Mouse (Mus musculus): ENCODE measurements around the gene Clip1. TPM values are rescaled to one million over a fixed set of nuclear protein-coding genes. Genes with fewer than 3 reads are reported as not detected.

Gene Clip1
- polyA plus RNA-seq, 2 experiments = 33.4 to 37.1 TPM

DNA sequence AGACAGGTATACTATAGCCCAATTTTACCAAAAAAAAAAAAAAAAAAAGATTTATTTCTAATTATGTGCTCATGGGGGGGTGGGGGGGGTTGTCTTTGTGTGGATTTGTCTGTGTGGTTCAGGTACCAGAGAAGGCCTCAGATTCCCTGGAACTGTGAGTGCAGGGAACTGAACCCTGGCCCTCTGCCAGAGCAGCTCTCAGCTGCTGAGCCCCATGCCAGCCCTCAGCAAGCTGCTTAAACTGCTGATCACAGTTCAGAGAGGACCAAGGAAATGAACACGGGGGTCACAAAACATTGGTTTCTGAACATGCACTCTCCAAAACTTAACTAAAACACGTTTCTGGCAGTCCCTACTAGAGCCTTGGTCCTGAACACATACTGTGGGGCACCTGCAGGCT is 128.0 kb downstream of the Clip1 start:
- H3K27me3 ChIP-seq (ENCODE audit: control insufficient read depth, insufficient read depth, low read length) = no peaks in the 10 kb centered on the region
- H3K4me2 ChIP-seq (replicated peaks; ENCODE audit: low read depth, low read length, severe bottlenecking) = no peak overlapping the region
- no peak for TF ChIP-seq POLR2A (IDR thresholded peaks at IDR 0.05; ENCODE audit: borderline replicate concordance, extremely low read depth, insufficient read depth, insufficient read length)
- no peak overlapping the region for H3K9ac ChIP-seq (ENCODE audit: low read depth, low read length, severe bottlenecking)
- DNase-seq (ENCODE audit: low spot score) (no peak), ATAC-seq (ENCODE audit: low FRiP score, low read depth) (no peak)
- peaks cover 47% of the 10 kb centered on the region for H3K36me3 ChIP-seq (ENCODE audit: control insufficient read depth, insufficient read depth, low read length)
- H3K9me3 ChIP-seq (ENCODE audit: control insufficient read depth, low read length) = no peaks in the 10 kb centered on the region
- WGBS = 82% methylated on average over 2 of the region's 2 CpGs
- H3K4me1 ChIP-seq (ENCODE audit: control insufficient read depth, insufficient read depth, low read length) = no peaks in the 10 kb centered on the region
- no peak overlapping the region for H3K4me3 ChIP-seq (replicated peaks; ENCODE audit: low read length)
- no peak overlapping the region for H3K27ac ChIP-seq (replicated peaks; ENCODE audit: low read depth, low read length)

DNA sequence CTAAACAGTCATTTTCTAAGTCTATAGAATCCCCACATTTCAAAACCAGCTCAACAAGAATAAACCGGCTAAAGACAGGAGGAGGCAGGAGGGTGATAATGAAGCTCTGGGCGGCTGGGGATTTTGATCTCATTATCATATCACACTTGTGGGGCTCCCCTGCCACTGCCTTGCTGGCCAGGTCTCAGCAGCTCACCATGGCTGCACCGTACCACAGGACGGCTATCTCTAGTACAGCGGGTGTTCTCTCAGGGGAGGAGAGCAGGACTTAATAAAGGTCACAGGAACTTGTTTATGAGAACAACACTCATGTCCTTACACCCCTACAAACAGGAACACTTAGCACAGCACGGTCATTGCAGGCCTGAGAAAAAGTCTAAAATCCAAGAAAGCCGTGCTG is 128.7 kb downstream of the Clip1 start:
- TF ChIP-seq POLR2A (IDR thresholded peaks at IDR 0.05; ENCODE audit: borderline replicate concordance, extremely low read depth, insufficient read depth, insufficient read length) = no peak
- Histone ChIP-seq H3K27me3 (ENCODE audit: control insufficient read depth, insufficient read depth, low read length) (no peaks in the 10 kb centered on the region), H3K4me3 (replicated peaks; ENCODE audit: low read length) (no peak overlapping the region), H3K4me2 (replicated peaks; ENCODE audit: low read depth, low read length, severe bottlenecking) (no peak overlapping the region), H3K4me1 (ENCODE audit: control insufficient read depth, insufficient read depth, low read length) (no peaks in the 10 kb centered on the region), H3K27ac (replicated peaks; ENCODE audit: low read depth, low read length) (no peak overlapping the region), H3K9me3 (ENCODE audit: control insufficient read depth, low read length) (no peaks in the 10 kb centered on the region), H3K9ac (ENCODE audit: low read depth, low read length, severe bottlenecking) (no peak overlapping the region), H3K36me3 (ENCODE audit: control insufficient read depth, insufficient read depth, low read length) (peaks cover 42% of the 10 kb centered on the region)
- no peak for DNase-seq (ENCODE audit: low spot score)
- ATAC-seq (ENCODE audit: low FRiP score, low read depth) = no peak
- WGBS = 91% methylated on average over 7 of the region's 7 CpGs

DNA sequence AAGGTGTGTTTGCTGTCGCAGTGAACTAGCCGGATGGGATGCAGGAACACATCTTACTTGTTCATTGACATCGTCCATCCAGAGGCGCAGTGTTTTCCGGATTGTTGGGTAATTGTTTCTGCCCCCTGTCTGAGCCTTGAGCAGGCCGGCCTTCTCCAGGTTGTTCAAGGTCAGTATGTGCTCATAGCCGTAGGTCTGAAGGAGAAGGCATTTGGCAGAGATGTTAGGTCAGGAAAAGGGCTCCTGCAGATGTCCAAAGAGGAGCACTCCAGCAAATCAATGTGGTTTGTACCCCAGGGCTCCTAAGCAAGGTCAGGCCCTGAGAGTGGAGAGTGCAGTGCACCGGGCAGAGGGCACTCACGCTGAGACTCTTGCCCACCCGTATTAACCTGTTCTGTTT is 150.6 kb downstream of the Clip1 start:
- WGBS = 96% methylated on average over 10 of the region's 10 CpGs
- Histone ChIP-seq H3K9me3 (ENCODE audit: control insufficient read depth, low read length) (no peaks in the 10 kb centered on the region), H3K27me3 (ENCODE audit: control insufficient read depth, insufficient read depth, low read length) (no peaks in the 10 kb centered on the region), H3K4me1 (ENCODE audit: control insufficient read depth, insufficient read depth, low read length) (no peaks in the 10 kb centered on the region), H3K4me3 (replicated peaks; ENCODE audit: low read length) (no peak overlapping the region), H3K4me2 (replicated peaks; ENCODE audit: low read depth, low read length, severe bottlenecking) (no peak overlapping the region), H3K27ac (replicated peaks; ENCODE audit: low read depth, low read length) (no peak overlapping the region), H3K9ac (ENCODE audit: low read depth, low read length, severe bottlenecking) (no peak overlapping the region), H3K36me3 (ENCODE audit: control insufficient read depth, insufficient read depth, low read length) (peaks cover 75% of the 10 kb centered on the region)
- no peak for ATAC-seq (ENCODE audit: low FRiP score, low read depth)
- TF ChIP-seq POLR2A (IDR thresholded peaks at IDR 0.05; ENCODE audit: borderline replicate concordance, extremely low read depth, insufficient read depth, insufficient read length) = no peak
- no peak for DNase-seq (ENCODE audit: low spot score)

DNA sequence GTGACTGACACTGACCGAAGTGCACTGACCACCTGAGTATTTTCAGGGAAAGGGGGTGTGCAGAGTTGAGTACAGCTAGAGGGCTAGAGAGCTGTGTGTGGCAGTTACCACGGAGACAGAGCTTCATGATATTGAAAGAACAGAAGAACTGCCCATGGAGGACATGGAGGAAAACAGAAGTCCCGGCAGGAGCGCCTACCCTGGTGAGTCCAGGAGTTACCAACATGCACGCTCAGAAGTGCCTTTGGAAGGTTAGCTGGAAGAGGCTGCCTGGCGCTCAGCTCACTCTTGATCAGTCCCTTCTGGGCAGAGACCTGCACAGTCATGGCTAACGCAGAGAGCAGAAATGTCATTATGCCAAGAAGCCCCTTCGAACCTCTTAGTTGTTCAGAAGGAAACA is 154.4 kb downstream of the Clip1 start:
- H3K36me3 ChIP-seq (ENCODE audit: control insufficient read depth, insufficient read depth, low read length) = peaks cover 71% of the 10 kb centered on the region
- TF ChIP-seq POLR2A (IDR thresholded peaks at IDR 0.05; ENCODE audit: borderline replicate concordance, extremely low read depth, insufficient read depth, insufficient read length) = no peak
- 89% methylated on average over 8 of the region's 8 CpGs for WGBS
- no peak for DNase-seq (ENCODE audit: low spot score)
- no peak for ATAC-seq (ENCODE audit: low FRiP score, low read depth)
- H3K4me1 ChIP-seq (ENCODE audit: control insufficient read depth, insufficient read depth, low read length) = no peaks in the 10 kb centered on the region
- no peak overlapping the region for H3K9ac ChIP-seq (ENCODE audit: low read depth, low read length, severe bottlenecking)
- no peaks in the 10 kb centered on the region for H3K9me3 ChIP-seq (ENCODE audit: control insufficient read depth, low read length)
- no peaks in the 10 kb centered on the region for H3K27me3 ChIP-seq (ENCODE audit: control insufficient read depth, insufficient read depth, low read length)
- H3K4me3 ChIP-seq (replicated peaks; ENCODE audit: low read length) = no peak overlapping the region
- H3K4me2 ChIP-seq (replicated peaks; ENCODE audit: low read depth, low read length, severe bottlenecking) = no peak overlapping the region
- no peak overlapping the region for H3K27ac ChIP-seq (replicated peaks; ENCODE audit: low read depth, low read length)

DNA sequence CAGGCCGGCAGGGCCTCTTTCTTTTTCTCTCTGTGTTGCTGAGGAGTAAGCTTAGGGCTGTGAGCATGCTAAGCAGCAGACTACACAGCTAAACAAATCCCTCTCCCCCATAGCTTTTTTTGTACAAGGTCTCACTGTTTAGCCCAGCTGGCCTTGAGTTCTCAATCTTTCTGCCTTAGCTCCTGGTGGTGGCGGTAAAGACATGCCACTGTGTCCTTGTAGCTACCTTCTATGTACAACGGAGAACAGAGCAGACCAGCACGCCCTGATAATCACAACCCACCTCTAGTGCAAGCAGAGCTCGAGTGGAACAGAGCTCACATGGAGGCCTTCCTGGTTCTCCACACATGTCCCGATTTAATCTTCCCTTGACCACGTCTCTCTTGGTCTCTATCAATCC is 155.8 kb downstream of the Clip1 start:
- no peak overlapping the region for H3K4me2 ChIP-seq (replicated peaks; ENCODE audit: low read depth, low read length, severe bottlenecking)
- no peaks in the 10 kb centered on the region for H3K27me3 ChIP-seq (ENCODE audit: control insufficient read depth, insufficient read depth, low read length)
- DNase-seq (ENCODE audit: low spot score) = no peak
- TF ChIP-seq POLR2A (IDR thresholded peaks at IDR 0.05; ENCODE audit: borderline replicate concordance, extremely low read depth, insufficient read depth, insufficient read length) = no peak
- no peak overlapping the region for H3K9ac ChIP-seq (ENCODE audit: low read depth, low read length, severe bottlenecking)
- H3K27ac ChIP-seq (replicated peaks; ENCODE audit: low read depth, low read length) = no peak overlapping the region
- WGBS = 78% methylated on average over 7 of the region's 7 CpGs
- no peak overlapping the region for H3K4me3 ChIP-seq (replicated peaks; ENCODE audit: low read length)
- no peak for ATAC-seq (ENCODE audit: low FRiP score, low read depth)
- no peaks in the 10 kb centered on the region for H3K9me3 ChIP-seq (ENCODE audit: control insufficient read depth, low read length)
- H3K36me3 ChIP-seq (ENCODE audit: control insufficient read depth, insufficient read depth, low read length) = peaks cover 57% of the 10 kb centered on the region
- H3K4me1 ChIP-seq (ENCODE audit: control insufficient read depth, insufficient read depth, low read length) = peaks cover 5% of the 10 kb centered on the region

Other genes with a start within 250 kb of the Clip1 start
- not detected in 2 replicates for gene Lrrc43, start 195.3 kb downstream of the Clip1 start, polyA plus RNA-seq (2012; rRNA removed)
- not detected in 2 replicates for gene Lrrc43, start 195.3 kb downstream of the Clip1 start, polyA plus RNA-seq (2014; fragmentation: Nextera tagmentation; extraction: Ambion mirVana)
- not detected in 2 replicates for gene Il31, start 195.1 kb downstream of the Clip1 start, polyA plus RNA-seq (2012; rRNA removed)
- not detected in 2 replicates for gene Il31, start 195.1 kb downstream of the Clip1 start, polyA plus RNA-seq (2014; fragmentation: Nextera tagmentation; extraction: Ambion mirVana)
- 1.8 and 2.0 TPM in 2 replicates for gene B3gnt4, start 174.2 kb downstream of the Clip1 start, polyA plus RNA-seq (2012; rRNA removed)
- 0.34 and 1.2 TPM in 2 replicates for gene B3gnt4, start 174.2 kb downstream of the Clip1 start, polyA plus RNA-seq (2014; fragmentation: Nextera tagmentation; extraction: Ambion mirVana)
- 85.2 and 92.3 TPM in 2 replicates for gene Diablo, start 160.4 kb downstream of the Clip1 start, polyA plus RNA-seq (2012; rRNA removed)
- 97.4 and 107 TPM in 2 replicates for gene Diablo, start 160.4 kb downstream of the Clip1 start, polyA plus RNA-seq (2014; fragmentation: Nextera tagmentation; extraction: Ambion mirVana)
- 3.9 and 6.1 TPM in 2 replicates for gene Gm49027, start 159.1 kb downstream of the Clip1 start, polyA plus RNA-seq (2012; rRNA removed)
- gene Gm49027, start 159.1 kb downstream of the Clip1 start, polyA plus RNA-seq (2014; fragmentation: Nextera tagmentation; extraction: Ambion mirVana) = 0.41 and 0.55 TPM in 2 replicates
- 21.4 and 22.3 TPM in 2 replicates for gene Vps33a, start 111.6 kb downstream of the Clip1 start, polyA plus RNA-seq (2012; rRNA removed)
- gene Vps33a, start 111.6 kb downstream of the Clip1 start, polyA plus RNA-seq (2014; fragmentation: Nextera tagmentation; extraction: Ambion mirVana) = 31.0 and 33.3 TPM in 2 replicates
- gene Zcchc8, start 36.5 kb upstream of the Clip1 start, polyA plus RNA-seq (2012; rRNA removed) = 84.5 and 86.9 TPM in 2 replicates
- 70.9 and 76.1 TPM in 2 replicates for gene Zcchc8, start 36.5 kb upstream of the Clip1 start, polyA plus RNA-seq (2014; fragmentation: Nextera tagmentation; extraction: Ambion mirVana)
- 76.3 and 120 TPM in 2 replicates for gene Rsrc2, start 64.8 kb upstream of the Clip1 start, polyA plus RNA-seq (2012; rRNA removed)
- gene Rsrc2, start 64.8 kb upstream of the Clip1 start, polyA plus RNA-seq (2014; fragmentation: Nextera tagmentation; extraction: Ambion mirVana) = 113 and 124 TPM in 2 replicates
- gene Kntc1, start 65.1 kb upstream of the Clip1 start, polyA plus RNA-seq (2012; rRNA removed) = 30.6 and 31.2 TPM in 2 replicates
- gene Kntc1, start 65.1 kb upstream of the Clip1 start, polyA plus RNA-seq (2014; fragmentation: Nextera tagmentation; extraction: Ambion mirVana) = 26.0 and 30.2 TPM in 2 replicates
- gene Hcar2, start 180.9 kb upstream of the Clip1 start, polyA plus RNA-seq (2012; rRNA removed) = 1.8 and 2.5 TPM in 2 replicates
- 2.4 and 4.2 TPM in 2 replicates for gene Hcar2, start 180.9 kb upstream of the Clip1 start, polyA plus RNA-seq (2014; fragmentation: Nextera tagmentation; extraction: Ambion mirVana)
- gene Hcar1, start 195.4 kb upstream of the Clip1 start, polyA plus RNA-seq (2012; rRNA removed) = 0.52 and 0.72 TPM in 2 replicates
- 0.21 and 0.30 TPM in 2 replicates for gene Hcar1, start 195.4 kb upstream of the Clip1 start, polyA plus RNA-seq (2014; fragmentation: Nextera tagmentation; extraction: Ambion mirVana)
- gene Denr, start 222.6 kb upstream of the Clip1 start, polyA plus RNA-seq (2012; rRNA removed) = 33.1 and 64.5 TPM in 2 replicates
- gene Denr, start 222.6 kb upstream of the Clip1 start, polyA plus RNA-seq (2014; fragmentation: Nextera tagmentation; extraction: Ambion mirVana) = 121 and 126 TPM in 2 replicates
- 0.90 and 2.1 TPM in 2 replicates for gene Gm43518, start 242.8 kb upstream of the Clip1 start, polyA plus RNA-seq (2012; rRNA removed)
- gene Gm43518, start 242.8 kb upstream of the Clip1 start, polyA plus RNA-seq (2014; fragmentation: Nextera tagmentation; extraction: Ambion mirVana) = 2.2 and 2.4 TPM in 2 replicates
- gene Ccdc62, start 246.1 kb upstream of the Clip1 start, polyA plus RNA-seq (2012; rRNA removed) = 9.2 and 9.5 TPM in 2 replicates
- 4.0 and 6.6 TPM in 2 replicates for gene Ccdc62, start 246.1 kb upstream of the Clip1 start, polyA plus RNA-seq (2014; fragmentation: Nextera tagmentation; extraction: Ambion mirVana)

Data from limb, embryonic 14.5 days (tissue).